Comparison of ENCODE assay signal across 8 mouse cellular contexts in the genomic region with DNA sequence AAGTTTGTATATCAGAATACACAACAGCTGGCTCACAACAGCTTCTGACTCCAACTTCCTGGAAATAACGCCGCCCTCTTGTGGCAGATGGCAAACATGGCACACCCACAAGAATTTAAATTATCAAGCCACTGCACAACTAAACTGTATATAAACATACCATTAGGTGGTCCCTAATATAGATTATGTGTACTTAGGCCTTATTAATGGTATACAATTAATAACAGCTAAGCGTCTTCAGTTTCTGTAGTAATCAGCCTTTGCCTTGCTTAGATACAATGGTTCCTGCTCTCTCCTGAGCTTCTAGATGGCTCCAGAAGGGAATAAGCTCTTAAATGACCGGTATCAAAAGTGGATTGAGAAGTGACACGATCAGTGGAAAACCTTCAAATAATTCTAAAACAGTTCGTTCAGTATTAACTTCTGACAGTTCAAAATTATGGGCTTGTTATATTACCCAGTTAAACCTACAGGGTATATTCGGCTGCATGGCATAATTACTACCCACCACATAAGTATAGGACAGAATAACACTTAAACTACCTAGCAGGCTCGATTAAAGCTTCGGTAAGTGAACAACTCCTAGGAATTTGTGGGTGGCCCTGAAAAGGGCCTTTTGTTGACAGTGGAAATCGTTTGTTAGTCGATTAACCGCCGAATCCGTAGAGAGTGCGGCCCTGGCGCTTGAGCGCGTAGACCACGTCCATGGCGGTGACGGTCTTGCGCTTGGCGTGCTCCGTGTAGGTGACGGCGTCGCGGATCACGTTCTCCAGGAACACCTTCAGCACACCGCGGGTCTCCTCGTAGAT. TPM values are rescaled to one million over a fixed set of nuclear protein-coding genes. Genes with fewer than 3 reads are reported as not detected.
DNase-seq lines count a peak whose midpoint lies in the region; ATAC-seq lines count a peak whose summit lies in the region.

No protein-coding gene starts in this region.

- H3K36me3 ChIP-seq in forebrain, embryonic 10.5 days (replicated peaks) = no peaks in the 10 kb centered on the region; the same call in 1 of the 2 replicates
- no peaks in the 10 kb centered on the region for H3K36me3 ChIP-seq in hindbrain, embryonic 15.5 days
- H3K36me3 ChIP-seq in limb, embryonic 15.5 days = no peaks in the 10 kb centered on the region
- H3K36me3 ChIP-seq in midbrain, embryonic 14.5 days (ENCODE audit: control insufficient read depth, insufficient read depth, low read length) = no peaks in the 10 kb centered on the region
- no peaks in the 10 kb centered on the region for H3K36me3 ChIP-seq in stomach, embryonic 16.5 days (ENCODE audit: control insufficient read depth, insufficient read depth, low read length)

- H3K27me3 ChIP-seq in forebrain, embryonic 10.5 days (ENCODE audit: poor library complexity, severe bottlenecking) = no peaks in the 10 kb centered on the region
- H3K27me3 ChIP-seq in hindbrain, embryonic 15.5 days = no peaks in the 10 kb centered on the region
- H3K27me3 ChIP-seq in limb, embryonic 15.5 days = no peaks in the 10 kb centered on the region
- no peaks in the 10 kb centered on the region for H3K27me3 ChIP-seq in midbrain, embryonic 14.5 days (ENCODE audit: control insufficient read depth, insufficient read depth, low read length)
- H3K27me3 ChIP-seq in stomach, embryonic 16.5 days (ENCODE audit: control insufficient read depth, insufficient read depth, low read length) = no peaks in the 10 kb centered on the region

- peak; percentile 85 for ATAC-seq in hindbrain, embryonic 15.5 days (ENCODE audit: low FRiP score, low read depth)
- peak; percentile 22 for ATAC-seq in limb, embryonic 15.5 days (ENCODE audit: insufficient number of reproducible peaks, low FRiP score, low TSS enrichment, low read depth)
- ATAC-seq in midbrain, embryonic 14.5 days (ENCODE audit: low FRiP score, low TSS enrichment) = peak; percentile 84
- ATAC-seq in stomach, embryonic 16.5 days (ENCODE audit: insufficient read depth, low FRiP score) = peak; percentile 30; the same call in 1 of the 2 replicates

- peak; percentile 55 for DNase-seq in cerebellum, adult 9-10 months
- no peak for DNase-seq in cerebellum, adult 11 months
- peak; percentile 82 for DNase-seq in ZHBTc4 (ENCODE audit: low read depth, low spot score)
- DNase-seq in forebrain, embryonic 10.5 days (ENCODE audit: extremely low spot score, low spot score) = peak; percentile 64
- DNase-seq in midbrain, embryonic 14.5 days = peak; percentile 83

- H3K27ac ChIP-seq in forebrain, embryonic 10.5 days = peak overlapping the region; percentile 90
- peak overlapping the region; percentile 86 for H3K27ac ChIP-seq in hindbrain, embryonic 15.5 days (replicated peaks)
- peak overlapping the region; percentile 93 for H3K27ac ChIP-seq in limb, embryonic 15.5 days
- peak overlapping the region; percentile 84 for H3K27ac ChIP-seq in midbrain, embryonic 14.5 days (replicated peaks; ENCODE audit: low read depth, low read length)
- H3K27ac ChIP-seq in stomach, embryonic 16.5 days (ENCODE audit: low read length) = peak overlapping the region; percentile 92

- H3K4me3 ChIP-seq in forebrain, embryonic 10.5 days = peak overlapping the region; percentile 55
- peak overlapping the region; percentile 49 for H3K4me3 ChIP-seq in hindbrain, embryonic 15.5 days
- peak overlapping the region; percentile 45 for H3K4me3 ChIP-seq in limb, embryonic 15.5 days
- peak overlapping the region; percentile 42 for H3K4me3 ChIP-seq in midbrain, embryonic 14.5 days (replicated peaks; ENCODE audit: low read depth, low read length)
- H3K4me3 ChIP-seq in stomach, embryonic 16.5 days (replicated peaks; ENCODE audit: low read length) = peak overlapping the region; percentile 53

- WGBS in forebrain, embryonic 10.5 days = under 1% methylated on average over 26 of the region's 32 CpGs
- under 1% methylated on average over 29 of the region's 32 CpGs for WGBS in hindbrain, embryonic 15.5 days
- WGBS in limb, embryonic 15.5 days = under 1% methylated on average over 20 of the region's 32 CpGs
- WGBS in midbrain, embryonic 14.5 days = under 1% methylated on average over 23 of the region's 32 CpGs
- under 1% methylated on average over 21 of the region's 32 CpGs for WGBS in stomach, embryonic 16.5 days

- H3K4me2 ChIP-seq in hindbrain, embryonic 15.5 days = peak overlapping the region; percentile 90
- H3K4me2 ChIP-seq in limb, embryonic 15.5 days = peak overlapping the region; percentile 64
- H3K4me2 ChIP-seq in midbrain, embryonic 14.5 days (ENCODE audit: low read length) = peak overlapping the region; percentile 83
- peak overlapping the region; percentile 71 for H3K4me2 ChIP-seq in stomach, embryonic 16.5 days (ENCODE audit: low read depth, low read length)

- H3K4me1 ChIP-seq in forebrain, embryonic 10.5 days = peaks cover 38% of the 10 kb centered on the region
- peaks cover 12% of the 10 kb centered on the region for H3K4me1 ChIP-seq in hindbrain, embryonic 15.5 days (replicated peaks)
- H3K4me1 ChIP-seq in limb, embryonic 15.5 days = peaks cover 20% of the 10 kb centered on the region
- peaks cover 7% of the 10 kb centered on the region; the same call in 1 of the 2 replicates for H3K4me1 ChIP-seq in midbrain, embryonic 14.5 days (ENCODE audit: control insufficient read depth, insufficient read depth, low read length)
- H3K4me1 ChIP-seq in stomach, embryonic 16.5 days (ENCODE audit: control insufficient read depth, insufficient read depth, low read length) = 0 out of 2 replicates have a peak, but pooled peaks cover 4% of the 10 kb centered on the region

- H3K9ac ChIP-seq in hindbrain, embryonic 15.5 days = peak overlapping the region; percentile 57
- H3K9ac ChIP-seq in limb, embryonic 15.5 days = peak overlapping the region; percentile 40; the same call in 1 of the 2 replicates
- peak overlapping the region; percentile 55 for H3K9ac ChIP-seq in midbrain, embryonic 14.5 days (replicated peaks; ENCODE audit: low read length)
- H3K9ac ChIP-seq in stomach, embryonic 16.5 days (ENCODE audit: low read length) = peak overlapping the region; percentile 71

- no peaks in the 10 kb centered on the region for H3K9me3 ChIP-seq in forebrain, embryonic 10.5 days
- H3K9me3 ChIP-seq in hindbrain, embryonic 15.5 days = no peaks in the 10 kb centered on the region
- no peaks in the 10 kb centered on the region for H3K9me3 ChIP-seq in limb, embryonic 15.5 days
- H3K9me3 ChIP-seq in midbrain, embryonic 14.5 days (ENCODE audit: control insufficient read depth, low read length) = no peaks in the 10 kb centered on the region
- H3K9me3 ChIP-seq in stomach, embryonic 16.5 days (replicated peaks; ENCODE audit: control insufficient read depth, low read length) = no peaks in the 10 kb centered on the region

RNA-seq across cellular contexts. Expression of gene Hist1h4c, which starts 0.6 kb away (rescaled TPM):
- 4.5 and 5.9 TPM in 2 replicates for polyA plus RNA-seq in forebrain, embryonic 10.5 days (2016; fragmentation: Nextera tagmentation; extraction: Ambion mirVana)
- polyA plus RNA-seq in hindbrain, embryonic 15.5 days (2015; fragmentation: Nextera tagmentation; extraction: Ambion mirVana) = 2.3 and 2.7 TPM in 2 replicates
- polyA plus RNA-seq in limb, embryonic 15.5 days (2015; fragmentation: Nextera tagmentation; extraction: Ambion mirVana) = 3.2 and 4.0 TPM in 2 replicates
- 2.9 and 4.3 TPM in 2 replicates for polyA plus RNA-seq in midbrain, embryonic 14.5 days (2014; fragmentation: Nextera tagmentation; extraction: Ambion mirVana)
- polyA plus RNA-seq in stomach, embryonic 16.5 days (2015; fragmentation: Nextera tagmentation; extraction: Ambion mirVana) = 4.5 and 4.8 TPM in 2 replicates

RNA-seq across cellular contexts. Expression of gene Hist1h1t, which starts 2.1 kb away (rescaled TPM):
- polyA plus RNA-seq in forebrain, embryonic 10.5 days (2016; fragmentation: Nextera tagmentation; extraction: Ambion mirVana) = not detected in 2 replicates
- not detected in 2 replicates for polyA plus RNA-seq in hindbrain, embryonic 15.5 days (2015; fragmentation: Nextera tagmentation; extraction: Ambion mirVana)
- 0.20 TPM in 1 of 2 replicates, not detected in the other for polyA plus RNA-seq in limb, embryonic 15.5 days (2015; fragmentation: Nextera tagmentation; extraction: Ambion mirVana)
- polyA plus RNA-seq in midbrain, embryonic 14.5 days (2014; fragmentation: Nextera tagmentation; extraction: Ambion mirVana) = not detected in 2 replicates
- polyA plus RNA-seq in stomach, embryonic 16.5 days (2015; fragmentation: Nextera tagmentation; extraction: Ambion mirVana) = 0.14 TPM in 1 of 2 replicates, not detected in the other

RNA-seq across cellular contexts. Expression of gene Hfe, which starts 13.0 kb away (rescaled TPM):
- polyA plus RNA-seq in forebrain, embryonic 10.5 days (2016; fragmentation: Nextera tagmentation; extraction: Ambion mirVana) = 1.3 and 1.5 TPM in 2 replicates
- polyA plus RNA-seq in hindbrain, embryonic 15.5 days (2015; fragmentation: Nextera tagmentation; extraction: Ambion mirVana) = 4.5 and 5.1 TPM in 2 replicates
- 7.3 and 10.3 TPM in 2 replicates for polyA plus RNA-seq in limb, embryonic 15.5 days (2015; fragmentation: Nextera tagmentation; extraction: Ambion mirVana)
- polyA plus RNA-seq in midbrain, embryonic 14.5 days (2014; fragmentation: Nextera tagmentation; extraction: Ambion mirVana) = 0.77 and 3.9 TPM in 2 replicates
- 8.8 and 9.6 TPM in 2 replicates for polyA plus RNA-seq in stomach, embryonic 16.5 days (2015; fragmentation: Nextera tagmentation; extraction: Ambion mirVana)

RNA-seq across cellular contexts. Expression of gene Hist1h2bc, which starts 13.7 kb away (rescaled TPM):
- polyA plus RNA-seq in forebrain, embryonic 10.5 days (2016; fragmentation: Nextera tagmentation; extraction: Ambion mirVana) = 17.2 and 19.3 TPM in 2 replicates
- 19.3 and 25.4 TPM in 2 replicates for polyA plus RNA-seq in hindbrain, embryonic 15.5 days (2015; fragmentation: Nextera tagmentation; extraction: Ambion mirVana)
- polyA plus RNA-seq in limb, embryonic 15.5 days (2015; fragmentation: Nextera tagmentation; extraction: Ambion mirVana) = 47.2 and 57.0 TPM in 2 replicates
- polyA plus RNA-seq in midbrain, embryonic 14.5 days (2014; fragmentation: Nextera tagmentation; extraction: Ambion mirVana) = 13.1 and 17.3 TPM in 2 replicates
- 101 and 102 TPM in 2 replicates for polyA plus RNA-seq in stomach, embryonic 16.5 days (2015; fragmentation: Nextera tagmentation; extraction: Ambion mirVana)

RNA-seq across cellular contexts. Expression of gene Hist1h2ac, which starts 13.9 kb away (rescaled TPM):
- 1.00 and 1.1 TPM in 2 replicates for polyA plus RNA-seq in forebrain, embryonic 10.5 days (2016; fragmentation: Nextera tagmentation; extraction: Ambion mirVana)
- polyA plus RNA-seq in hindbrain, embryonic 15.5 days (2015; fragmentation: Nextera tagmentation; extraction: Ambion mirVana) = 0.34 and 0.38 TPM in 2 replicates
- 0.76 and 0.78 TPM in 2 replicates for polyA plus RNA-seq in limb, embryonic 15.5 days (2015; fragmentation: Nextera tagmentation; extraction: Ambion mirVana)
- polyA plus RNA-seq in midbrain, embryonic 14.5 days (2014; fragmentation: Nextera tagmentation; extraction: Ambion mirVana) = 0.57 and 0.67 TPM in 2 replicates
- polyA plus RNA-seq in stomach, embryonic 16.5 days (2015; fragmentation: Nextera tagmentation; extraction: Ambion mirVana) = 1.7 TPM in 2 replicates

Comparison
In these comparisons a context has a peak if more than half of its experiments do, and no peak if none do; other contexts are left out.
1. ATAC-seq: peak in every context shown above with its lines; median percentile 85 in hindbrain, embryonic 15.5 days; 84 in midbrain, embryonic 14.5 days; 30 in stomach, embryonic 16.5 days; 22 in limb, embryonic 15.5 days.